Comparison of ENCODE assay signal across 14 mouse cellular contexts in genomic region chr11:67648651-67649407, GRCm38 (mm10). TPM values are rescaled to one million over a fixed set of nuclear protein-coding genes. Genes with fewer than 3 reads are reported as not detected.
DNase-seq lines count a peak whose midpoint lies in the region; ATAC-seq and TF ChIP-seq lines count a peak whose summit lies in the region.
"Had no signal": no experiment of that assay in that cellular context is flagged by ENCODE, and none has a peak within 500 bp of the region (broad histone marks: within the 10 kb centered on the region; RNA-seq: fewer than 3 reads in every experiment).

No protein-coding gene starts in this region.

- no peak overlapping the region for H3K27ac ChIP-seq in forebrain, embryonic 14.5 days (ENCODE audit: low read depth, low read length)
- no peak overlapping the region for H3K27ac ChIP-seq in forebrain, embryonic 10.5 days
- H3K27ac ChIP-seq in cortical plate, adult 2 months (ENCODE audit: insufficient read depth, low read length): no peak overlapping the region
- no peak overlapping the region for H3K27ac ChIP-seq in hindbrain, embryonic 14.5 days
- H3K27ac ChIP-seq: kidney, postnatal 0 days; midbrain, embryonic 12.5 days had no signal

- DNase-seq in forebrain, embryonic 14.5 days (ENCODE audit: low spot score): peak; percentile 44
- no peak for DNase-seq in forebrain, embryonic 10.5 days (ENCODE audit: extremely low spot score, low spot score)
- DNase-seq in left cerebral cortex, adult 18-20 months (ENCODE audit: low spot score in 2 of 2): peak; percentile 75 to 83
- no peak for DNase-seq in left cerebral cortex, adult 11 months (ENCODE audit: low spot score)
- peak; percentile 68 for DNase-seq in left cerebral cortex, postnatal 4 days
- no peak for DNase-seq in hindbrain, embryonic 14.5 days (ENCODE audit: low spot score)
- no peak for DNase-seq in adrenal gland, postnatal 36 days

- H3K4me3 ChIP-seq in forebrain, embryonic 14.5 days (ENCODE audit: low read depth, low read length): no peak overlapping the region
- H3K4me3 ChIP-seq in forebrain, embryonic 10.5 days: no peak overlapping the region
- no peak overlapping the region for H3K4me3 ChIP-seq in cortical plate, adult 2 months (ENCODE audit: insufficient read depth, low read length)
- no peak overlapping the region for H3K4me3 ChIP-seq in hindbrain, embryonic 14.5 days (replicated peaks; ENCODE audit: low read length)
- H3K4me3 ChIP-seq: midbrain, embryonic 12.5 days had no signal

- H3K36me3 ChIP-seq in forebrain, embryonic 14.5 days (ENCODE audit: control insufficient read depth, insufficient read depth, low read length): no peaks in the 10 kb centered on the region
- H3K36me3 ChIP-seq in forebrain, embryonic 10.5 days (replicated peaks): no peaks in the 10 kb centered on the region
- no peaks in the 10 kb centered on the region for H3K36me3 ChIP-seq in hindbrain, embryonic 14.5 days (replicated peaks; ENCODE audit: control insufficient read depth, insufficient read depth)
- H3K36me3 ChIP-seq: midbrain, embryonic 12.5 days had no signal

- H3K27me3 ChIP-seq in forebrain, embryonic 14.5 days (replicated peaks; ENCODE audit: control insufficient read depth, insufficient read depth, low read length): no peaks in the 10 kb centered on the region
- no peaks in the 10 kb centered on the region for H3K27me3 ChIP-seq in forebrain, embryonic 10.5 days (ENCODE audit: poor library complexity, severe bottlenecking)
- no peaks in the 10 kb centered on the region for H3K27me3 ChIP-seq in hindbrain, embryonic 14.5 days (ENCODE audit: control insufficient read depth, insufficient read depth, low read length)

- WGBS in forebrain, embryonic 14.5 days: 71% methylated on average over 11 of the region's 11 CpGs
- 82% methylated on average over 11 of the region's 11 CpGs for WGBS in forebrain, embryonic 10.5 days
- 74% methylated on average over 11 of the region's 11 CpGs for WGBS in hindbrain, embryonic 14.5 days

- peaks cover 7% of the 10 kb centered on the region; the same call in 1 of the 2 replicates for H3K4me1 ChIP-seq in forebrain, embryonic 14.5 days (ENCODE audit: control insufficient read depth, insufficient read depth, low read length)
- H3K4me1 ChIP-seq in forebrain, embryonic 10.5 days: peaks cover 19% of the 10 kb centered on the region
- H3K4me1 ChIP-seq in cortical plate, adult 2 months (ENCODE audit: control insufficient read depth, insufficient read depth, low read length): peaks cover 20% of the 10 kb centered on the region
- H3K4me1 ChIP-seq in hindbrain, embryonic 14.5 days (replicated peaks; ENCODE audit: control insufficient read depth, insufficient read depth, low read length): peaks cover 11% of the 10 kb centered on the region; the same call in 1 of the 2 replicates

- TF ChIP-seq CTCF in cortical plate, adult 2 months (IDR thresholded peaks at IDR 0.05; ENCODE audit: extremely low read depth, insufficient read depth, low read length): no peak

- no peak overlapping the region for H3K9ac ChIP-seq in forebrain, embryonic 14.5 days (ENCODE audit: low read length)
- H3K9ac ChIP-seq in hindbrain, embryonic 14.5 days: no peak overlapping the region
- H3K9ac ChIP-seq: midbrain, embryonic 12.5 days had no signal

- H3K9me3 ChIP-seq in forebrain, embryonic 14.5 days (replicated peaks; ENCODE audit: control insufficient read depth, low read length): no peaks in the 10 kb centered on the region
- no peaks in the 10 kb centered on the region for H3K9me3 ChIP-seq in forebrain, embryonic 10.5 days
- no peaks in the 10 kb centered on the region for H3K9me3 ChIP-seq in hindbrain, embryonic 14.5 days (ENCODE audit: control insufficient read depth, low read length)
- H3K9me3 ChIP-seq: midbrain, embryonic 12.5 days had no signal

- H3K4me2 ChIP-seq in forebrain, embryonic 14.5 days (ENCODE audit: low read length): no peak overlapping the region
- no peak overlapping the region for H3K4me2 ChIP-seq in hindbrain, embryonic 14.5 days (replicated peaks)
- H3K4me2 ChIP-seq: liver, embryonic 11.5 days; midbrain, embryonic 12.5 days had no signal

- 0 out of 2 replicates have a peak, but pooled peaks have one; percentile 4 for TF ChIP-seq POLR2A in cortical plate, adult 2 months (IDR thresholded peaks at IDR 0.05; ENCODE audit: extremely low read depth, insufficient read depth, low read length)

- no peak for ATAC-seq in forebrain, embryonic 14.5 days
- ATAC-seq in hindbrain, embryonic 14.5 days (ENCODE audit: low FRiP score): no peak

- intact Hi-C loops in left cerebral cortex, postnatal 4 days (cut with DNase I): loop anchor here (10.0 kb wide), 1 partner anchor 274 kb away; no protein-coding TSS in a partner anchor

RNA-seq across cellular contexts. Expression of gene Rcvrn, which starts 46.3 kb away (rescaled TPM):
- not detected in 2 replicates for polyA plus RNA-seq in forebrain, embryonic 14.5 days (2014; fragmentation: Nextera tagmentation; extraction: Ambion mirVana)
- not detected in 2 replicates for polyA plus RNA-seq in forebrain, embryonic 10.5 days (2016; fragmentation: Nextera tagmentation; extraction: Ambion mirVana)
- total RNA-seq in left cerebral cortex, adult 18-20 months (2021): 1 to 10 TPM in 1 of 2 experiments, under 1 TPM in 1; 0.98 to 1.1 TPM
- 1.3 and 2.1 TPM in 2 replicates for polyA plus RNA-seq in cortical plate, adult 2 months (2012; rRNA removed)
- total RNA-seq in left cerebral cortex, postnatal 4 days (2021): 1 to 10 TPM; 1.5 to 2.4 TPM
- not detected in 2 replicates for polyA plus RNA-seq in hindbrain, embryonic 14.5 days (2014; fragmentation: Nextera tagmentation; extraction: Ambion mirVana)
- total RNA-seq in adrenal gland, postnatal 36 days (2021): under 1 TPM in 1 of 2 experiments, not detected in 1; 0.40 TPM
- polyA plus RNA-seq: heart, embryonic 16.5 days; kidney, postnatal 0 days; liver, embryonic 11.5 days; midbrain, embryonic 12.5 days; Patski; stomach, embryonic 16.5 days had no signal

Comparison
In these comparisons a context has a peak if more than half of its experiments do, and no peak if none do; other contexts are left out.
1. DNase-seq: peak in forebrain, embryonic 14.5 days (single experiment), left cerebral cortex, adult 18-20 months (2 of 2) and left cerebral cortex, postnatal 4 days (single experiment); none in forebrain, embryonic 10.5 days (single experiment), left cerebral cortex, adult 11 months (single experiment), hindbrain, embryonic 14.5 days (single experiment) and adrenal gland, postnatal 36 days (0 of 2).